ENCODE assay signal across 22 mouse cellular contexts in genomic region chr7:132111770-132112169, GRCm38 (mm10). TPM values are rescaled to one million over a fixed set of nuclear protein-coding genes. Genes with fewer than 3 reads are reported as not detected.
A peak's percentile ranks its signal among the peaks of the same experiment; 100 is the strongest.
DNase-seq lines count a peak whose midpoint lies in the region; ATAC-seq and TF ChIP-seq lines count a peak whose summit lies in the region.
"Had no signal": no experiment of that assay in that cellular context is flagged by ENCODE, and none has a peak within 500 bp of the region (broad histone marks: within the 10 kb centered on the region; RNA-seq: fewer than 3 reads in every experiment).

No protein-coding gene starts in this region.

- no peak overlapping the region for H3K4me3 ChIP-seq in intestine, embryonic 15.5 days (replicated peaks)
- no peak overlapping the region for H3K4me3 ChIP-seq in intestine, postnatal 0 days (ENCODE audit: low read depth, low read length)
- no peak overlapping the region for H3K4me3 ChIP-seq in olfactory bulb, adult 2 months (ENCODE audit: insufficient read depth, low read depth, low read length)
- H3K4me3 ChIP-seq in forebrain, embryonic 15.5 days: no peak overlapping the region
- H3K4me3 ChIP-seq: embryonic facial prominence, embryonic 13.5 days; forebrain, embryonic 13.5 days; heart, embryonic 12.5 days; hindbrain, embryonic 15.5 days had no signal

- DNase-seq in gastrocnemius, adult 18-20 months (ENCODE audit: low spot score): peak; percentile 42
- no peak for DNase-seq in gastrocnemius, postnatal 4 days (ENCODE audit: low spot score in 2 of 2)
- DNase-seq in thymus, postnatal 0 days (ENCODE audit: low spot score): no peak
- DNase-seq: adrenal gland, adult 2 months; adrenal gland, postnatal 25 days; B cell, adult 2 months; cerebellum, adult 11-12 months; cerebellum, adult 9-10 months; cerebellum, postnatal 36 days; heart, postnatal 36 days; kidney, adult 18-20 months had no signal

- 0 out of 2 replicates have a peak, but pooled peaks have one; percentile 45 for ATAC-seq in intestine, embryonic 15.5 days
- no peak for ATAC-seq in intestine, postnatal 0 days
- ATAC-seq in forebrain, embryonic 15.5 days (replicated peaks): no peak
- ATAC-seq: CD4-positive, CD25-positive, alpha-beta regulatory T cell, adult 4 months; forebrain, embryonic 13.5 days; Patski had no signal

- no peaks in the 10 kb centered on the region for H3K9me3 ChIP-seq in intestine, embryonic 15.5 days
- no peaks in the 10 kb centered on the region for H3K9me3 ChIP-seq in intestine, postnatal 0 days (ENCODE audit: control insufficient read depth)
- H3K9me3 ChIP-seq in forebrain, embryonic 15.5 days: no peaks in the 10 kb centered on the region
- H3K9me3 ChIP-seq: embryonic facial prominence, embryonic 13.5 days; forebrain, embryonic 13.5 days; heart, embryonic 12.5 days; hindbrain, embryonic 15.5 days had no signal

- no peaks in the 10 kb centered on the region; the same call in 1 of the 2 replicates for H3K4me1 ChIP-seq in intestine, embryonic 15.5 days (replicated peaks)
- H3K4me1 ChIP-seq in intestine, postnatal 0 days (replicated peaks; ENCODE audit: control insufficient read depth, insufficient read depth, low read length): no peaks in the 10 kb centered on the region
- peaks cover 8% of the 10 kb centered on the region for H3K4me1 ChIP-seq in olfactory bulb, adult 2 months (ENCODE audit: control insufficient read depth, insufficient read depth, low read length)
- H3K4me1 ChIP-seq in forebrain, embryonic 15.5 days: 0 out of 2 replicates have a peak, but pooled peaks cover 3% of the 10 kb centered on the region
- H3K4me1 ChIP-seq: heart, embryonic 12.5 days; hindbrain, embryonic 15.5 days had no signal

- no peak for TF ChIP-seq CTCF in intestine, postnatal 0 days (IDR thresholded peaks at IDR 0.05; ENCODE audit: low read depth)
- peak; percentile 12; the same call in 1 of the 2 replicates for TF ChIP-seq CTCF in olfactory bulb, adult 2 months (IDR thresholded peaks at IDR 0.05; ENCODE audit: insufficient read depth, low read depth, low read length)

- H3K36me3 ChIP-seq in intestine, embryonic 15.5 days: no peaks in the 10 kb centered on the region
- H3K36me3 ChIP-seq in intestine, postnatal 0 days (ENCODE audit: control insufficient read depth, insufficient read depth): no peaks in the 10 kb centered on the region
- H3K36me3 ChIP-seq in forebrain, embryonic 15.5 days: no peaks in the 10 kb centered on the region
- H3K36me3 ChIP-seq: embryonic facial prominence, embryonic 13.5 days; G1E; heart, embryonic 12.5 days; hindbrain, embryonic 15.5 days had no signal

- no peak for TF ChIP-seq POLR2A in olfactory bulb, adult 2 months (IDR thresholded peaks at IDR 0.05; ENCODE audit: insufficient read depth, low read depth, low read length)

- H3K9ac ChIP-seq in intestine, embryonic 15.5 days: no peak overlapping the region
- no peak overlapping the region for H3K9ac ChIP-seq in intestine, postnatal 0 days (ENCODE audit: low read depth, low read length)
- no peak overlapping the region for H3K9ac ChIP-seq in forebrain, embryonic 15.5 days (replicated peaks)
- H3K9ac ChIP-seq: embryonic facial prominence, embryonic 13.5 days; forebrain, embryonic 13.5 days; heart, embryonic 12.5 days; hindbrain, embryonic 15.5 days had no signal

- no peak overlapping the region for H3K27ac ChIP-seq in intestine, embryonic 15.5 days
- H3K27ac ChIP-seq in intestine, postnatal 0 days (ENCODE audit: low read depth, low read length): no peak overlapping the region
- H3K27ac ChIP-seq in olfactory bulb, adult 2 months (ENCODE audit: insufficient read depth, low read depth, low read length): no peak overlapping the region
- H3K27ac ChIP-seq in forebrain, embryonic 15.5 days (replicated peaks): no peak overlapping the region
- H3K27ac ChIP-seq: embryonic facial prominence, embryonic 13.5 days; forebrain, embryonic 13.5 days; hindbrain, embryonic 15.5 days had no signal

- 63% methylated on average over 5 of the region's 5 CpGs for WGBS in intestine, embryonic 15.5 days
- 55% methylated on average over 5 of the region's 5 CpGs for WGBS in intestine, postnatal 0 days
- WGBS in olfactory bulb, adult 2 months: 82% methylated on average over 5 of the region's 5 CpGs
- WGBS in forebrain, embryonic 15.5 days: 74% methylated on average over 5 of the region's 5 CpGs

- H3K4me2 ChIP-seq in intestine, embryonic 15.5 days (replicated peaks): no peak overlapping the region
- H3K4me2 ChIP-seq in intestine, postnatal 0 days (replicated peaks; ENCODE audit: low read depth): no peak overlapping the region
- H3K4me2 ChIP-seq in forebrain, embryonic 15.5 days (replicated peaks): no peak overlapping the region
- H3K4me2 ChIP-seq: embryonic facial prominence, embryonic 13.5 days; forebrain, embryonic 13.5 days; heart, embryonic 12.5 days; hindbrain, embryonic 15.5 days had no signal

- H3K27me3 ChIP-seq in intestine, embryonic 15.5 days (replicated peaks): no peaks in the 10 kb centered on the region
- H3K27me3 ChIP-seq in intestine, postnatal 0 days (replicated peaks; ENCODE audit: control insufficient read depth, insufficient read depth, low read length): no peaks in the 10 kb centered on the region
- no peaks in the 10 kb centered on the region for H3K27me3 ChIP-seq in forebrain, embryonic 15.5 days
- H3K27me3 ChIP-seq: forebrain, embryonic 13.5 days; heart, embryonic 12.5 days; hindbrain, embryonic 15.5 days; Patski had no signal

RNA-seq across cellular contexts. Expression of gene Cpxm2, which starts 42.8 kb away (rescaled TPM):
- 1 to 10 TPM; 4.2 to 7.5 TPM for total RNA-seq in gastrocnemius, adult 18-20 months (2021)
- total RNA-seq in gastrocnemius, postnatal 4 days (2021): 1 to 10 TPM; 5.5 to 5.6 TPM
- polyA plus RNA-seq in intestine, embryonic 15.5 days (2015; fragmentation: Nextera tagmentation; extraction: Ambion mirVana): 1.3 and 1.4 TPM in 2 replicates
- polyA plus RNA-seq in intestine, postnatal 0 days (2015; fragmentation: Nextera tagmentation; extraction: Ambion mirVana): 0.74 and 0.81 TPM in 2 replicates
- polyA plus RNA-seq in olfactory bulb, adult 2 months (2012; ENCODE audit: insufficient read depth, insufficient read length, low replicate concordance, missing spikeins): not detected in 2 replicates
- 0.86 and 1.2 TPM in 2 replicates for polyA plus RNA-seq in thymus, postnatal 0 days (2015; fragmentation: Nextera tagmentation; extraction: Ambion mirVana)
- polyA plus RNA-seq in forebrain, embryonic 15.5 days (2015; fragmentation: Nextera tagmentation; extraction: Ambion mirVana): 2.6 and 3.1 TPM in 2 replicates
- polyA plus RNA-seq: CD4-positive, CD25-positive, alpha-beta regulatory T cell, adult 4 months; G1E; Patski had no signal
